Mouse (Mus musculus) heart, postnatal 0 days (tissue): ENCODE data around the gene Tbkbp1. TPM values are rescaled to one million over a fixed set of nuclear protein-coding genes. Genes with fewer than 3 reads are reported as not detected.
A peak's percentile ranks its signal among the peaks of the same experiment; 100 is the strongest.

Source experiments
- ATAC-seq: fragments of 200-750 bp; cut with Nextera tagmentation; 2 replicates; pipeline ENCODE4 v1.8.0; 2017; ENCODE audit warnings: low read depth, moderate number of reproducible peaks, moderate library complexity; ENCODE audit not compliant: insufficient read depth
- DNase-seq: peaks from one replicate; pipeline ENCODE4 v3.0.0-alpha.2; 2016; ENCODE audit warnings: low spot score
- H3K27ac ChIP-seq: fragments of 300-500 bp; sonication (generic); 2 replicates; pipeline ENCODE4 v1.5.1; 2014; ENCODE audit warnings: low read depth, mild to moderate bottlenecking
- H3K27me3 ChIP-seq: fragments of 300-500 bp; sonication (generic); 2 replicates; pipeline ENCODE4 v1.6.1; 2014; ENCODE audit warnings: low read length, mixed read lengths; ENCODE audit not compliant: control insufficient read depth, insufficient read depth
- H3K36me3 ChIP-seq: fragments of 300-500 bp; sonication (generic); replicated peaks from 2 replicates; pipeline ENCODE4 v1.6.1; 2014; ENCODE audit warnings: low read length, mixed read lengths; ENCODE audit not compliant: control insufficient read depth, insufficient read depth
- H3K4me1 ChIP-seq: fragments of 300-500 bp; sonication (generic); 2 replicates; pipeline ENCODE4 v1.6.1; 2014; ENCODE audit warnings: antibody characterized with exemption; ENCODE audit not compliant: control insufficient read depth, insufficient read depth
- H3K4me2 ChIP-seq: fragments of 300-500 bp; sonication (generic); 2 replicates; pipeline ENCODE4 v1.6.1; 2014; ENCODE audit warnings: low read depth, mild to moderate bottlenecking, low read length, moderate library complexity
- H3K4me3 ChIP-seq: fragments of 300-500 bp; sonication (generic); 2 replicates; pipeline ENCODE4 v1.5.1; 2014; ENCODE audit warnings: low read depth, low read length
- H3K9ac ChIP-seq: fragments of 300-500 bp; sonication (generic); replicated peaks from 2 replicates; pipeline ENCODE4 v1.6.1; 2014; ENCODE audit warnings: low read depth, low read length, mixed read lengths
- H3K9me3 ChIP-seq: fragments of 300-500 bp; sonication (generic); replicated peaks from 2 replicates; pipeline ENCODE4 v1.6.1; 2016; ENCODE audit warnings: low read length; ENCODE audit not compliant: control insufficient read depth
- CTCF ChIP-seq: IDR thresholded peaks from 2 replicates; pipeline ENCODE4 v1.5.1; 2016; ENCODE audit warnings: antibody characterized with exemption, control low read depth, low read depth
- EP300 ChIP-seq: IDR thresholded peaks from 2 replicates; pipeline ENCODE4 v1.6.1; 2016; ENCODE audit warnings: antibody characterized with exemption, low read depth
- WGBS: fragments of 180-500 bp; shearing (Covaris S2); extraction: QIAGEN DNeasy Blood & Tissue Kit; methylation state at CpG from one replicate; pipeline ENCODE4 v1.1.7; 2014; 5-methylcytosine and 5-hydroxymethylcytosine counted together
- polyA plus RNA-seq: library from polyadenylated mRNA; unstranded; fragments of >200 nt; fragmentation: Nextera tagmentation; extraction: Ambion mirVana; gene quantifications from 2 replicates; pipeline ENCODE4 v1.2.1, GENCODE M21; 2015
- total RNA-seq: library from RNA; depleted of rRNA; stranded (reverse); fragments of >200 nt; gene quantifications from 2 replicates; pipeline ENCODE4 v1.2.3, GENCODE M21; 2014; ENCODE audit warnings: low replicate concordance

Gene Tbkbp1
- total and polyA plus RNA-seq, 2 experiments from 2014 or later, result 2.8 to 8.9 TPM

- Histone ChIP-seq H3K27ac (no peak overlapping the region), H3K9me3 (no peaks in the 10 kb centered on the region), H3K4me2 (no peak overlapping the region), H3K4me1 (peaks cover 8% of the 10 kb centered on the region), H3K36me3 (peaks cover 12% of the 10 kb centered on the region; the same call in 1 of the 2 replicates), H3K27me3 (peaks cover 7% of the 10 kb centered on the region), H3K9ac (no peak overlapping the region), H3K4me3 (no peak overlapping the region)
- 74% methylated on average over 9 of the region's 9 CpGs for WGBS
- DNase-seq, result no peak
- no peak for TF ChIP-seq EP300
- TF ChIP-seq CTCF, result no peak
- ATAC-seq, result no peak
Observed at GRCm38 (mm10) chr11:97143196-97143900, 7.9 kb downstream of the Tbkbp1 start.

- TF ChIP-seq EP300, result no peak
- Histone ChIP-seq H3K9me3 (no peaks in the 10 kb centered on the region), H3K4me2 (no peak overlapping the region), H3K9ac (no peak overlapping the region), H3K36me3 (peaks cover 17% of the 10 kb centered on the region; the same call in 1 of the 2 replicates), H3K27ac (no peak overlapping the region), H3K4me3 (no peak overlapping the region), H3K4me1 (peaks cover 4% of the 10 kb centered on the region; the same call in 1 of the 2 replicates), H3K27me3 (peaks cover 12% of the 10 kb centered on the region)
- no peak for ATAC-seq
- DNase-seq, result no peak
- 59% methylated on average over 8 of the region's 8 CpGs for WGBS
Observed at GRCm38 (mm10) chr11:97142159-97142608, 9.1 kb downstream of the Tbkbp1 start.

- TF ChIP-seq CTCF (no peak), EP300 (no peak)
- H3K9ac ChIP-seq, result no peak overlapping the region
- ATAC-seq (no peak), DNase-seq (no peak)
- no peak overlapping the region for H3K4me2 ChIP-seq
- peaks cover 15% of the 10 kb centered on the region; the same call in 1 of the 2 replicates for H3K36me3 ChIP-seq
- 61% methylated on average over 4 of the region's 4 CpGs for WGBS
- peaks cover 14% of the 10 kb centered on the region; the same call in 1 of the 2 replicates for H3K27me3 ChIP-seq
- no peak overlapping the region for H3K4me3 ChIP-seq
- H3K4me1 ChIP-seq, result peaks cover 4% of the 10 kb centered on the region; the same call in 1 of the 2 replicates
- H3K27ac ChIP-seq, result no peak overlapping the region
- no peaks in the 10 kb centered on the region for H3K9me3 ChIP-seq
Observed at GRCm38 (mm10) chr11:97140811-97141210, 10.5 kb downstream of the Tbkbp1 start.

GRCm38 (mm10) chr11:97139256-97139655, 12.0 kb downstream of the Tbkbp1 start:
- Histone ChIP-seq H3K4me1 (peaks cover 4% of the 10 kb centered on the region; the same call in 1 of the 2 replicates), H3K27ac (no peak overlapping the region), H3K4me2 (peak overlapping the region; percentile 81), H3K9ac (peak overlapping the region; percentile 49), H3K4me3 (peak overlapping the region; percentile 44), H3K36me3 (peaks cover 14% of the 10 kb centered on the region; the same call in 1 of the 2 replicates), H3K9me3 (no peaks in the 10 kb centered on the region), H3K27me3 (peaks cover 16% of the 10 kb centered on the region; the same call in 1 of the 2 replicates)
- TF ChIP-seq CTCF, result no peak
- TF ChIP-seq EP300, result no peak
- ATAC-seq, result no peak; the same call in 1 of the 2 replicates
- DNase-seq, result no peak
- WGBS, result 43% methylated on average over 15 of the region's 15 CpGs

GRCm38 (mm10) chr11:97138554-97139226, 12.6 kb downstream of the Tbkbp1 start:
- no peaks in the 10 kb centered on the region for H3K9me3 ChIP-seq
- no peak overlapping the region for H3K27ac ChIP-seq
- DNase-seq (no peak), ATAC-seq (peak; percentile 48)
- H3K4me3 ChIP-seq, result peak overlapping the region; percentile 44
- TF ChIP-seq EP300 (no peak), CTCF (no peak)
- 26% methylated on average over 65 of the region's 69 CpGs for WGBS
- H3K27me3 ChIP-seq, result peaks cover 16% of the 10 kb centered on the region; the same call in 1 of the 2 replicates
- peak overlapping the region; percentile 49 for H3K9ac ChIP-seq
- H3K36me3 ChIP-seq, result peaks cover 14% of the 10 kb centered on the region; the same call in 1 of the 2 replicates
- H3K4me2 ChIP-seq, result peak overlapping the region; percentile 81
- peaks cover 4% of the 10 kb centered on the region; the same call in 1 of the 2 replicates for H3K4me1 ChIP-seq
